Mouse (Mus musculus) gastrocnemius, postnatal 36 days (tissue): ENCODE measurements around the gene Cyp2c70. TPM values are rescaled to one million over a fixed set of nuclear protein-coding genes. Genes with fewer than 3 reads are reported as not detected.
"Not testable (repeated sequence)": the region's sequence is repeated elsewhere in the genome, so short reads cannot be mapped to it uniquely, and the experiment has no call there.

Experiments
- DNase-seq, 2 experiments: peaks; one replicate each; pipeline ENCODE4 v3.0.0; 2022
- intact Hi-C: fragments of 180-260 bp; cut with DNase I; formaldehyde crosslinking; loops from one replicate; pipeline ENCODE4 v1.15.1; 2025
- long read RNA-seq, 2 experiments: library from polyadenylated mRNA; stranded (forward); transcript quantifications; one replicate each; pipeline ENCODE4 v2.0.0; 2021
- total RNA-seq, 2 experiments: library from RNA; stranded (reverse); gene quantifications; 2 replicates each; pipeline ENCODE4 v1.2.3; 2021

Gene Cyp2c70
- total RNA-seq: not detected
- long read RNA-seq, experiment 1: 0 reads
- long read RNA-seq, experiment 2: 0 reads

DNA sequence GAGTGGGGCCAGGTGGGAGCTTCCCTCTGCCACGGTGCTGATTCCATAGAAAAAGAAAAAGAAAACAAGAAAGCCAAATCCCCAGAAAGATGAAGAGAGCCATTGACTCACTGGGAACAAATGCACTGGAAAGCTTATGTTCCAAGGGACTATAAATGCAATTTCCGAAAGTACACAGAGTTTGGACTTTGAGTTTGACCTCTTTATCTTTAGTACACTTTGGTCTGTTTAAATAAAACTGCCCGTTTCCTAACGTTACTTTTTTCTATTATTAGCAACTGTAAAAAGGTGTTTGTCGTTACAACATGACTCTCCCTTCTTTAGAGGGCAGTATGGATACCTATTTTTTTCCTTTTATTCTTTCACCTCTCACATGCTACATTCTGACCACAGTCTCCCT, at the start of gene Cyp2c70:
TSS of gene Cyp2c70 (minus strand) at position 174 of the 400 bp plus-strand sequence.
- intact Hi-C loops: no loop called here
- DNase-seq: no peak

GRCm38 (mm10) chr19:40232560-40232959, 45.4 kb upstream of the Cyp2c70 start:
- DNase-seq: no peak
- intact Hi-C loops: no loop called here

DNA sequence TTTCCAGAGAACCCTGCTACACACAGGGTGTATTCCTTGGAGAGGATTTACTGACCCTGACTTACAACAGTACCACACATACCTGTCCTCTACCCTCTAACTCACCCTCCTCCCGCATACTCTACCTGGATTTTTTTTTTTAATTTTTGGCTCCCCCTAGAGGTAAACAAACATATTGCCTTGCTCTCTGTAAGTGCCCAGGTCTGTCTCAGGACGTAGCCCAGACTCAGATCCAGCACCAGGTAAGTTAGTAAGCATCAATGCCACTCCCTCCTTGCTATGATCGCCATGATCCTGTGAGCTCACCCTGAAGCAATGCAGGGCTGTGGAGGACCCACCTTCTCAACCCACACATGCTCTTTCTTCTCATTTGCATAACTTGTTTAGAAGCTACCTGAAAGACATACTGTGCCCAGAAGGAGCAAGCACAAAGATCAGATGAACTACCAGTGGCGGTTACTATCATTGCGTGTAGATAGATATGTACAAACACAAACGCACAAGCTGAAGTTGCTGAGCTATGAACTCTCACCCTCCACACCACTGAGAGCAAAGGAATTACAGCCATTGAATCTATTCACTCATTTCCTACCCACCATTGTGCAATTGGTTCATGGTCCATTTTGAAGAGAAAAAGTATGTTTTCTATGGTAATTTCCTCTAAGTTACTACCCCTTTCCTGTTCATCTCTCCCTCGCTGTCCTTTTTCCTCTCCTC, 44.9 kb upstream of the Cyp2c70 start:
- intact Hi-C loops: no loop called here
- DNase-seq: no peak

- DNase-seq: no peak
- intact Hi-C loops: no loop called here
Measured at GRCm38 (mm10) chr19:40231074-40231738, 44.1 kb upstream of the Cyp2c70 start.

DNA sequence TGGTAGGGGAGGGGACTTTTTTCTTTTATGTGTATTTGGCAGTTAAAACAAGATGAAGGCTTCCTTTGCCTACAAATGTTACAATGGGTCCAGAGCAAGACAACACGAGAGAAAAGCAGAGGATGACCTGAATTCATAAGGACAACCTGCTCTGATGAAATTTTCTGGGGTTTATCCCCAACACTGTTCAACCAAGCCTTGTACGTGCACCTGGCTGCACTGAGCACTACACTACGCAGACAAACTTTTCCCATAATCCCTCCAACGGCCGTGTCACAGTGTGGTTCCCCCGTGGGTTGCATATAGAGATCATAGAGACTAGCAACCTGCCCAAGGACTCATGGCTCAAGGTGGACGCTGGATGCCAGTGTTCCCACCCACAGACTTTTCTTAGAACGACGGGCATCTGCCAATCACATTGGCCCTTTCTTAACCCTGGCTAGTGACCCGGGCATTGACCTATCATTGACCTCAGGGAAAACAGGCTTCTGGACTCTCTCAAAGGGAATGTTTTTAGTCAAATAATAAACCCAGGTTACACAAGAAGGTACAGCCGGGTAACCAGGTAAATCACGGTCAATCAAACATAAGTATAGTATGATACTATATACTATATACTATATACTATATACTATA, 39.5 kb upstream of the Cyp2c70 start:
- intact Hi-C loops: no loop called here
- DNase-seq: no peak

- DNase-seq: no peak
- intact Hi-C loops: no loop called here
Measured at GRCm38 (mm10) chr19:40225761-40226110, 38.6 kb upstream of the Cyp2c70 start.

DNA sequence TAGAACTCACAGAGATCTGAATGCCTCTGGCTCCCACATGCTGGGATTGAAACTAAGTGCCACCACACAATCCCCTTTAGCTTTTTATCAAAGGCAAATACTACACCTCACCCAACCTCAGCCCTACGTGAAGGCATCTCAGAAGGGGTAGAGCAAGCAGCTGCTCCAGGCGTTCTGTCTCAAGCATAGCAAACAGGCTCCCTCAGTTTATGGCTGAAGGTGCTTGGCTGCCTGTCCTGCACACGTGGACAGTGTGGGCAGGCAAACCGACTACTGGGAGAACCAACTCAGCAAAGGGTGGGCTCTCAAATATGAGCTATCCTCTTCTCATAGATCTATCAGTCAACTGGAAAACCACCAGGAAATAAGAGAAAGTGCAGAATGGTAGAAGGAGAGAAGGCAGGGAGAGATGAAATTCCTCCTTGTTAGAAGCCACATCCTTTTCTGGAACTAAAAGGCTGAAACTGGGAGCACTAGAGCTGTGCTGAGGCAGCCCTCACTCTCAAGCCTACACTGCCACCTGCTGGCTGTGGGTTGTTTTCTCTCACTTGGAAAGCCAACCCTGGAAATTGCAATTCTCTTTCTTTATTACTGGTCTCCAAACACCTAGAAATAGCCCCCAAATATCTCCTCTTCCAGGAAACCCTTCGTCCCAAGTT, 38.1 kb upstream of the Cyp2c70 start:
- peak in 1 of 2 experiments; percentile 41 for DNase-seq
- intact Hi-C loops: no loop called here

GRCm38 (mm10) chr19:40222307-40222706, 35.2 kb upstream of the Cyp2c70 start:
- intact Hi-C loops: loop anchor here (5.0 kb wide), 1 partner anchor 1240 kb away; no protein-coding TSS in a partner anchor
- not testable (repeated sequence) for DNase-seq

- DNase-seq: no peak
- intact Hi-C loops: loop anchor here (5.0 kb wide), 1 partner anchor 1239 kb away; no protein-coding TSS in a partner anchor
Measured at GRCm38 (mm10) chr19:40220878-40221277, 33.7 kb upstream of the Cyp2c70 start.

GRCm38 (mm10) chr19:40202947-40203346, 15.8 kb upstream of the Cyp2c70 start:
- intact Hi-C loops, DNase-seq: not testable (repeated sequence)

DNA sequence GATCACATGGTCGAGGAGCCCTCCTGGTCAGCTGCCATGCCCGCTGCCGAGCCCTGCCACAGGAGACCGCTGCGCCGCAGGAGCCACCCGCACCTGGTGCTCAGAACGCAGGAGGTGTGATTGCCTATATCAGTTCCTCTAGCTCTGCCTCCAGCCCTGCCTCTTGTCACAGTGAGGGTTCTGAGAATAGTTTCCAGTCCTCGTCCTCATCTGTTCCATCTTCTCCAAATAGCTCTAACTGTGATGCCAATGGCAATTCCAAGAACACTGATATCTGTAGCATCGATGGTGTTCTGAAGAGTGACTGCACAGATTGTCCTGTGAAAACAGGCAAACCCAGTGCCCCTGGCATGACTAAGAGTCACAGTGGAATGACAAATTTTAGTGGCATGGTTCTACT, 3.5 kb upstream of the Cyp2c70 start:
- no peak for DNase-seq
- intact Hi-C loops: no loop called here

DNA sequence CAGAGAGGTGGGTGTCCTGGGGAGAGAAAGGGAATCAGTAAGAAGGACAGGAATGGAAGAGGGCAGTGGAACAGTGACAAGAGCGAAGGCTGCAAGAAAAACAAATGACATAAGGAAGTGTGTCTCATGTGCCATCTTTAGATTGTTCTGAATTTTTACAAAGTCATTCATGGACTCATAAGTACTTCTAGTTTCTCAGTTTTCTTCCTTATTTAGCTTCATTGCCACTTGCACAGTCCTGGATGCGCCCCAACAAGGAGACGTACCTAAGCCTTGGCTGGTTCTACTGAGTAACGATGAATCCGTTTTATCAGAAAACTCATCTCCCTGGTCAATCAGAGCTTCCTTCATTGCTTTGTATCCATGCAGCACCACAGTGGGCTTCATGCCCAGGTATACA, 3.5 kb downstream of the Cyp2c70 start:
- intact Hi-C loops: no loop called here
- DNase-seq: no peak

DNA sequence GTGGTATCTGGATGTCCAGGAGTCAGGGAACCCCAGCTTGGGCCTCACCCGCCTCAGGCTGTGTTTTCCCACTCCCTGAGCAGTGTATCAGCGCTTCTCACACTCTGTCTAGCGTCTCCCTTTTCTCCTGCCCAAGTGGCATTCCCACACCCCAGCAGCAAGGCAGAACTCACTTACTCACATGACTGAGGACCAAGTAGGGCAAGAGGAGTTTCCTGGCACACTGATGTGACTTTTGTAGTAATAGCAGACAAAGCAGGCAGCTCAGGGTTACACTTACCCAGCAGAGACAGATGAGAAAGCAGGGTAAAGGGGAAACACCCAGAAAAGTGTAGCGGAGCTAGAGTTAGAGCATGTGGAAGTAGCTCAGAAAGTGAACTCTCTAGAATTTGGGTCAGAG, 8.8 kb downstream of the Cyp2c70 start:
- DNase-seq: no peak
- intact Hi-C loops: no loop called here

- intact Hi-C loops, DNase-seq: not testable (repeated sequence)
Measured at GRCm38 (mm10) chr19:40168391-40168790, 18.7 kb downstream of the Cyp2c70 start.

DNA sequence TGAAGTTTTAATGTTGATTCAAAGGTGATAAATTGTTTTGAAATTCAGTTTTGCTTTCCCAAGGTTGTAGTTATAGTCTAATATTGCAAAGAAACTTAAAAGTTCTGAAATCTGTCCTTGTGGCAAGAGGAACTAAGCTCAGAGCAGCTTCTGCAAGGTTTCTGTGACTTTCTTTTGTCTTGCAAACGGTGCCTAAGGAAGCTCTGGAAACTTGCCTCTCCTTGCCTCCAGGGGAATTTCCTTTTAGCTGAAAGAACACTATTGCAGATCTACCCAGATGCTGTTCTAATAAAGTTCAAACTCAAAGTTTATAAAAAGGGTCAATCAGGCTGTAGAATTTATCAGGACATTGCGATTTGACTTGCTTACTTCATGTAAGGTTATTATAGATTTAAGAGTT, 60.1 kb downstream of the Cyp2c70 start:
- intact Hi-C loops: not testable (repeated sequence)

DNA sequence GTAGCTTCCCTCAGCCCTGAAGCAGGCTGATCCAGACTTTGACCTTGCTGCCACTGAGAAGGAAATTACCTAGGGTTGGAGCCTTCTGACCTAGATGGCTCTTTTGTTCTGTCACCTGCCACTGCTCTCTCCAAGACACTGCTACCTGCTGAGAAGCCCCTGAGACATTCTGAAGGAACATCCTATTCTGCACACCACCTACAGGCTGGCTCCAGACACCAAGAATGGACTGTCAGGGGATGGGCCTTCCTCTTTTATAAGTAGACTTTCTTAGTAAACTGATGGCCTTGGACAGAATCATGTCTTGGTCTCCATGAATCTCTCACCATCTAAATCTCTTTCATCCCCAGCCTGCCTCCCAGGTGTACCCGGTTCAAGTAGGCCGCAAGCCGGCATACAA, 62.0 kb downstream of the Cyp2c70 start:
- not testable (repeated sequence) for DNase-seq

More for the DNA sequence above, 60.1 kb downstream of the Cyp2c70 start:
- not testable (repeated sequence) for DNase-seq

DNA sequence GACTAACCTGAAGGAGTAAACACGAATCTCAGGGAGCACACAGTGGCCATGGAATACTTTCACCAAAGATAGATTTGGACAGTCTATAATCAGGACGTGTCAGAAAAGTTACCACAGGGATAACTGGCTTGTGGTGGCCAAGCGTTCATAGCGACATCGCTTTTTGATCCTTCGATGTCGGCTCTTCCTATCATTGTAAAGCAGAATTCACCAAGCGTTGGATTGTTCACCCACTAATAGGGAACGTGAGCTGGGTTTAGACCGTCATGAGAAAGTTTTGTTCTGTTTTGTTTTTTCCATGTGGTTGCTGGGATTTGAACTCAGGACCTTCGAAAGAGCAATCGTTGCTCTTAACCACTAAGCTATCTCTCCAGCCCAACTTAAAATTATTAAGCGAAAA, 67.5 kb downstream of the Cyp2c70 start:
- DNase-seq, intact Hi-C loops: not testable (repeated sequence)

More for the DNA sequence above, 62.0 kb downstream of the Cyp2c70 start:
- intact Hi-C loops: not testable (repeated sequence)
